Mouse (Mus musculus) spleen, postnatal 14 days (tissue): Measurements from ENCODE around the gene Dpp6.

Experiments
- DNase-seq, 2 experiments: peaks; one replicate each; pipeline ENCODE4 v3.0.0; 2021 to 2022; ENCODE audit warnings: low spot score in 2 of 2

The Dpp6 gene

GRCm38 (mm10) chr5:27767948-27768347 lies 950.9 kb downstream of the Dpp6 start:
- no peak for DNase-seq
